Mouse (Mus musculus) embryonic fibroblast, embryonic 13.5 days (primary cell): ENCODE results near the gene Ephb2. TPM values are rescaled to one million over a fixed set of nuclear protein-coding genes. Genes with fewer than 3 reads are reported as not detected.

Source experiments
- H3K27ac ChIP-seq: 2 replicates; pipeline ENCODE4 v1.5.1; 2012; ENCODE audit warnings: low read length, control low read depth, inconsistent platforms; ENCODE audit not compliant: insufficient read depth
- H3K4me1 ChIP-seq: 2 replicates; pipeline ENCODE4 v1.6.1; 2011; ENCODE audit warnings: low read length; ENCODE audit not compliant: control insufficient read depth, insufficient read depth
- H3K4me3 ChIP-seq: 2 replicates; pipeline ENCODE4 v1.5.1; 2011; ENCODE audit warnings: mild to moderate bottlenecking, control low read depth, low read length; ENCODE audit not compliant: insufficient read depth
- CTCF ChIP-seq: IDR thresholded peaks from 2 replicates; pipeline ENCODE4 v1.5.1; 2011; ENCODE audit warnings: mild to moderate bottlenecking, control low read depth, low read length, moderate library complexity, borderline replicate concordance; ENCODE audit not compliant: insufficient read depth
- POLR2A ChIP-seq: IDR thresholded peaks from 2 replicates; pipeline ENCODE4 v1.6.1; 2011; ENCODE audit warnings: low read depth, mild to moderate bottlenecking, control low read depth, low read length, moderate library complexity
- polyA plus RNA-seq: library from polyadenylated mRNA; stranded (reverse); fragments of >200 nt; gene quantifications from 2 replicates; pipeline ENCODE4 v1.2.4, GENCODE M21; 2011; ENCODE audit warnings: low read depth; ENCODE audit not compliant: missing spikeins, insufficient read length

Gene Ephb2
- polyA plus RNA-seq, 1 experiment: 44.6 TPM

- Histone ChIP-seq H3K4me3 (no peak overlapping the region), H3K4me1 (peaks cover 4% of the 10 kb centered on the region), H3K27ac (no peak overlapping the region)
- TF ChIP-seq POLR2A (no peak), CTCF (no peak)
These were observed 6.0 kb downstream of the Ephb2 start for GRCm38 (mm10) chr4:136829837-136830236.

GRCm38 (mm10) chr4:136828664-136829569 lies 6.9 kb downstream of the Ephb2 start:
- Histone ChIP-seq H3K4me3 (no peak overlapping the region), H3K27ac (no peak overlapping the region), H3K4me1 (peaks cover 4% of the 10 kb centered on the region)
- no peak for TF ChIP-seq POLR2A
- TF ChIP-seq CTCF: no peak

- Histone ChIP-seq H3K4me3 (no peak overlapping the region), H3K4me1 (no peaks in the 10 kb centered on the region; the same call in none of the 2 replicates), H3K27ac (no peak overlapping the region)
- TF ChIP-seq CTCF: no peak
- TF ChIP-seq POLR2A: no peak
These were observed 10.7 kb downstream of the Ephb2 start for GRCm38 (mm10) chr4:136824935-136825552.

- H3K27ac ChIP-seq: no peak overlapping the region
These were observed 15.7 kb downstream of the Ephb2 start for GRCm38 (mm10) chr4:136820069-136820522.

GRCm38 (mm10) chr4:136816701-136817100 lies 19.1 kb downstream of the Ephb2 start:
- no peak for TF ChIP-seq POLR2A
- Histone ChIP-seq H3K4me3 (no peak overlapping the region), H3K27ac (no peak overlapping the region), H3K4me1 (no peaks in the 10 kb centered on the region)

More at GRCm38 (mm10) chr4:136820069-136820522, 15.7 kb downstream of the Ephb2 start:
- no peaks in the 10 kb centered on the region for H3K4me1 ChIP-seq
- no peak for TF ChIP-seq CTCF
- no peak for TF ChIP-seq POLR2A
- H3K4me3 ChIP-seq: no peak overlapping the region

- Histone ChIP-seq H3K27ac (no peak overlapping the region), H3K4me3 (no peak overlapping the region), H3K4me1 (no peaks in the 10 kb centered on the region)
- TF ChIP-seq POLR2A (no peak), CTCF (peak; percentile 30; the same call in 1 of the 2 replicates)
These were observed 20.4 kb downstream of the Ephb2 start for GRCm38 (mm10) chr4:136815364-136815763.

- Histone ChIP-seq H3K4me1 (peaks cover 8% of the 10 kb centered on the region), H3K4me3 (no peak overlapping the region), H3K27ac (no peak overlapping the region)
- TF ChIP-seq POLR2A: no peak
- no peak for TF ChIP-seq CTCF
These were observed 23.2 kb downstream of the Ephb2 start for GRCm38 (mm10) chr4:136812543-136812942.

GRCm38 (mm10) chr4:136811596-136811995 lies 24.2 kb downstream of the Ephb2 start:
- H3K4me1 ChIP-seq: peaks cover 12% of the 10 kb centered on the region
- TF ChIP-seq POLR2A (no peak), CTCF (no peak)
- H3K27ac ChIP-seq: no peak overlapping the region
- H3K4me3 ChIP-seq: no peak overlapping the region

- TF ChIP-seq POLR2A: no peak
- TF ChIP-seq CTCF: no peak
- Histone ChIP-seq H3K4me3 (no peak overlapping the region), H3K4me1 (peaks cover 16% of the 10 kb centered on the region), H3K27ac (peak overlapping the region; percentile 94)
These were observed 27.3 kb downstream of the Ephb2 start for GRCm38 (mm10) chr4:136808478-136808877.

GRCm38 (mm10) chr4:136807448-136808009 lies 28.3 kb downstream of the Ephb2 start:
- peaks cover 24% of the 10 kb centered on the region for H3K4me1 ChIP-seq
- peak overlapping the region; percentile 94 for H3K27ac ChIP-seq
- H3K4me3 ChIP-seq: no peak overlapping the region
- TF ChIP-seq CTCF (no peak), POLR2A (no peak)
